Mouse (Mus musculus): ENCODE data around the gene Fjx1. TPM values are rescaled to one million over a fixed set of nuclear protein-coding genes. Genes with fewer than 3 reads are reported as not detected.

The Fjx1 gene
- polyA plus RNA-seq, 1 experiment from 2014 or later: 48.4 TPM

- H3K4me3 ChIP-seq: peak overlapping the region; percentile 63
- peaks cover 30% of the 10 kb centered on the region for H3K4me1 ChIP-seq
- H3K9me3 ChIP-seq: peaks cover 3% of the 10 kb centered on the region; the same call in 1 of the 2 replicates
- under 1% methylated on average over 95 of the region's 109 CpGs for WGBS
- H3K27ac ChIP-seq (replicated peaks): peak overlapping the region; percentile 92
- peak overlapping the region; percentile 83 for H3K4me2 ChIP-seq (replicated peaks)
- H3K36me3 ChIP-seq: peaks cover 13% of the 10 kb centered on the region; the same call in 1 of the 2 replicates
- H3K9ac ChIP-seq (replicated peaks): peak overlapping the region; percentile 98
- peaks cover 8% of the 10 kb centered on the region; the same call in 1 of the 2 replicates for H3K27me3 ChIP-seq
- ATAC-seq (ENCODE audit: low FRiP score, low read depth): peak; percentile 59
Measured at GRCm38 (mm10) chr2:102450761-102451670, 1.3 kb downstream of the Fjx1 start.

GRCm38 (mm10) chr2:102450248-102450760 lies 2.0 kb downstream of the Fjx1 start:
- Histone ChIP-seq H3K36me3 (peaks cover 13% of the 10 kb centered on the region; the same call in 1 of the 2 replicates), H3K27ac (replicated peaks) (peak overlapping the region; percentile 92), H3K4me3 (peak overlapping the region; percentile 63), H3K9ac (replicated peaks) (peak overlapping the region; percentile 98), H3K4me1 (peaks cover 30% of the 10 kb centered on the region), H3K27me3 (peaks cover 8% of the 10 kb centered on the region; the same call in 1 of the 2 replicates), H3K4me2 (replicated peaks) (peak overlapping the region; percentile 83), H3K9me3 (peaks cover 3% of the 10 kb centered on the region; the same call in 1 of the 2 replicates)
- WGBS: 1% methylated on average over 43 of the region's 43 CpGs
- ATAC-seq (ENCODE audit: low FRiP score, low read depth): peak; percentile 13

GRCm38 (mm10) chr2:102449630-102450247 lies 2.6 kb downstream of the Fjx1 start:
- peak overlapping the region; percentile 83 for H3K4me2 ChIP-seq (replicated peaks)
- under 1% methylated on average over 17 of the region's 17 CpGs for WGBS
- H3K9ac ChIP-seq (replicated peaks): peak overlapping the region; percentile 98
- H3K4me1 ChIP-seq: peaks cover 30% of the 10 kb centered on the region
- peaks cover 8% of the 10 kb centered on the region; the same call in 1 of the 2 replicates for H3K27me3 ChIP-seq
- peaks cover 13% of the 10 kb centered on the region; the same call in 1 of the 2 replicates for H3K36me3 ChIP-seq
- ATAC-seq (ENCODE audit: low FRiP score, low read depth): peak; percentile 50
- H3K4me3 ChIP-seq: peak overlapping the region; percentile 63
- peak overlapping the region; percentile 92 for H3K27ac ChIP-seq (replicated peaks)
- H3K9me3 ChIP-seq: peaks cover 3% of the 10 kb centered on the region; the same call in 1 of the 2 replicates

- ATAC-seq (ENCODE audit: low FRiP score, low read depth): no peak
- Histone ChIP-seq H3K27me3 (peaks cover 2% of the 10 kb centered on the region; the same call in 1 of the 2 replicates), H3K4me3 (peak overlapping the region; percentile 63), H3K36me3 (peaks cover 13% of the 10 kb centered on the region; the same call in 1 of the 2 replicates), H3K27ac (replicated peaks) (peak overlapping the region; percentile 21; the same call in 1 of the 2 replicates), H3K4me1 (peaks cover 30% of the 10 kb centered on the region), H3K9ac (replicated peaks) (peak overlapping the region; percentile 47), H3K9me3 (peaks cover 3% of the 10 kb centered on the region; the same call in 1 of the 2 replicates), H3K4me2 (replicated peaks) (peak overlapping the region; percentile 83)
- 8% methylated on average over 1 of the region's 1 CpGs for WGBS
Measured at GRCm38 (mm10) chr2:102449056-102449455, 3.2 kb downstream of the Fjx1 start.

GRCm38 (mm10) chr2:102447831-102448230 lies 4.5 kb downstream of the Fjx1 start:
- Histone ChIP-seq H3K27ac (replicated peaks) (no peak overlapping the region), H3K9me3 (peaks cover 3% of the 10 kb centered on the region; the same call in 1 of the 2 replicates), H3K4me1 (peaks cover 28% of the 10 kb centered on the region), H3K27me3 (no peaks in the 10 kb centered on the region), H3K4me2 (replicated peaks) (peak overlapping the region; percentile 83; the same call in 1 of the 2 replicates), H3K4me3 (no peak overlapping the region), H3K36me3 (peaks cover 13% of the 10 kb centered on the region; the same call in 1 of the 2 replicates), H3K9ac (replicated peaks) (no peak overlapping the region)
- no peak for ATAC-seq (ENCODE audit: low FRiP score, low read depth)
- WGBS: 90% methylated on average over 7 of the region's 7 CpGs

- Histone ChIP-seq H3K9ac (replicated peaks) (no peak overlapping the region), H3K27ac (replicated peaks) (no peak overlapping the region), H3K9me3 (peaks cover 3% of the 10 kb centered on the region; the same call in 1 of the 2 replicates), H3K4me3 (no peak overlapping the region), H3K4me1 (peaks cover 21% of the 10 kb centered on the region), H3K4me2 (replicated peaks) (no peak overlapping the region), H3K27me3 (no peaks in the 10 kb centered on the region), H3K36me3 (peaks cover 13% of the 10 kb centered on the region; the same call in 1 of the 2 replicates)
- WGBS: 79% methylated on average over 4 of the region's 4 CpGs
- no peak for ATAC-seq (ENCODE audit: low FRiP score, low read depth)
Measured at GRCm38 (mm10) chr2:102446851-102447250, 5.4 kb downstream of the Fjx1 start.

- H3K9ac ChIP-seq (replicated peaks): no peak overlapping the region
- no peaks in the 10 kb centered on the region for H3K9me3 ChIP-seq
- WGBS: 17% methylated on average over 8 of the region's 8 CpGs
- H3K27me3 ChIP-seq: peaks cover 4% of the 10 kb centered on the region; the same call in 1 of the 2 replicates
- H3K4me3 ChIP-seq: no peak overlapping the region
- no peak overlapping the region for H3K4me2 ChIP-seq (replicated peaks)
- H3K27ac ChIP-seq (replicated peaks): no peak overlapping the region
- ATAC-seq (ENCODE audit: low FRiP score, low read depth): peak; percentile 76
- no peaks in the 10 kb centered on the region for H3K36me3 ChIP-seq
- 0 out of 2 replicates have a peak, but pooled peaks cover 5% of the 10 kb centered on the region for H3K4me1 ChIP-seq
Measured at GRCm38 (mm10) chr2:102437357-102438030, 14.8 kb downstream of the Fjx1 start.

GRCm38 (mm10) chr2:102433879-102434278 lies 18.4 kb downstream of the Fjx1 start:
- Histone ChIP-seq H3K4me1 (0 out of 2 replicates have a peak, but pooled peaks cover 5% of the 10 kb centered on the region), H3K27me3 (no peaks in the 10 kb centered on the region), H3K36me3 (no peaks in the 10 kb centered on the region), H3K4me3 (no peak overlapping the region), H3K27ac (replicated peaks) (no peak overlapping the region), H3K9me3 (no peaks in the 10 kb centered on the region), H3K4me2 (replicated peaks) (no peak overlapping the region), H3K9ac (replicated peaks) (no peak overlapping the region)
- no peak for ATAC-seq (ENCODE audit: low FRiP score, low read depth)
- WGBS: 93% methylated on average over 1 of the region's 1 CpGs

- no peak overlapping the region for H3K27ac ChIP-seq (replicated peaks)
- ATAC-seq (ENCODE audit: low FRiP score, low read depth): no peak
- 0 out of 2 replicates have a peak, but pooled peaks cover 3% of the 10 kb centered on the region for H3K4me1 ChIP-seq
- WGBS: 54% methylated on average over 4 of the region's 4 CpGs
- H3K27me3 ChIP-seq: no peaks in the 10 kb centered on the region
- H3K4me3 ChIP-seq: no peak overlapping the region
- no peak overlapping the region for H3K9ac ChIP-seq (replicated peaks)
- no peaks in the 10 kb centered on the region for H3K9me3 ChIP-seq
- H3K4me2 ChIP-seq (replicated peaks): no peak overlapping the region
- H3K36me3 ChIP-seq: no peaks in the 10 kb centered on the region
Measured at GRCm38 (mm10) chr2:102431084-102431483, 21.2 kb downstream of the Fjx1 start.

- Histone ChIP-seq H3K4me1 (0 out of 2 replicates have a peak, but pooled peaks cover 3% of the 10 kb centered on the region), H3K27me3 (no peaks in the 10 kb centered on the region), H3K9ac (replicated peaks) (no peak overlapping the region), H3K27ac (replicated peaks) (no peak overlapping the region), H3K9me3 (no peaks in the 10 kb centered on the region), H3K36me3 (no peaks in the 10 kb centered on the region), H3K4me3 (no peak overlapping the region), H3K4me2 (replicated peaks) (no peak overlapping the region)
- no peak for ATAC-seq (ENCODE audit: low FRiP score, low read depth)
Measured at GRCm38 (mm10) chr2:102427974-102428373, 24.3 kb downstream of the Fjx1 start.

GRCm38 (mm10) chr2:102426434-102426833 lies 25.9 kb downstream of the Fjx1 start:
- 15% methylated on average over 3 of the region's 3 CpGs for WGBS
- Histone ChIP-seq H3K36me3 (no peaks in the 10 kb centered on the region), H3K9ac (replicated peaks) (no peak overlapping the region), H3K27ac (replicated peaks) (no peak overlapping the region), H3K4me2 (replicated peaks) (no peak overlapping the region), H3K4me1 (0 out of 2 replicates have a peak, but pooled peaks cover 3% of the 10 kb centered on the region), H3K9me3 (no peaks in the 10 kb centered on the region), H3K4me3 (no peak overlapping the region), H3K27me3 (no peaks in the 10 kb centered on the region)
- peak; percentile 52; the same call in 1 of the 2 replicates for ATAC-seq (ENCODE audit: low FRiP score, low read depth)
